Mouse (Mus musculus) olfactory bulb, adult 2 months (tissue): ENCODE data around the gene Cep57l1. TPM values are rescaled to one million over a fixed set of nuclear protein-coding genes. Genes with fewer than 3 reads are reported as not detected.

Source experiments
- H3K27ac ChIP-seq: fragments of 200-500 bp; 2 replicates; pipeline ENCODE4 v1.5.1; 2012; ENCODE audit warnings: low read depth, low read length; ENCODE audit not compliant: insufficient read depth
- H3K4me1 ChIP-seq: fragments of 200-500 bp; 2 replicates; pipeline ENCODE4 v1.6.1; 2012; ENCODE audit warnings: low read length; ENCODE audit not compliant: control insufficient read depth, insufficient read depth
- H3K4me3 ChIP-seq: fragments of 200-500 bp; 2 replicates; pipeline ENCODE4 v1.5.1; 2012; ENCODE audit warnings: mild to moderate bottlenecking, low read depth, low read length, moderate library complexity; ENCODE audit not compliant: insufficient read depth
- CTCF ChIP-seq: fragments of 200-500 bp; IDR thresholded peaks from 2 replicates; pipeline ENCODE4 v1.5.1; 2012; ENCODE audit warnings: low read depth, mild to moderate bottlenecking, low read length, moderate library complexity; ENCODE audit not compliant: insufficient read depth
- POLR2A ChIP-seq: fragments of 200-500 bp; IDR thresholded peaks from 2 replicates; pipeline ENCODE4 v1.6.1; 2012; ENCODE audit warnings: mild to moderate bottlenecking, low read depth, low read length, moderate library complexity; ENCODE audit not compliant: insufficient read depth
- WGBS: fragments of 180-500 bp; shearing (Covaris S2); methylation state at CpG from one replicate; pipeline ENCODE4 v1.1.7; 2018; 5-methylcytosine and 5-hydroxymethylcytosine counted together
- polyA plus RNA-seq: library from polyadenylated mRNA; stranded (reverse); fragments of >200 nt; gene quantifications from 2 replicates; pipeline ENCODE4 v1.2.4, GENCODE M21; 2012; ENCODE audit warnings: low replicate concordance; ENCODE audit not compliant: missing spikeins, insufficient read depth, insufficient read length

Cep57l1 gene
- polyA plus RNA-seq, 1 experiment = not detected

DNA sequence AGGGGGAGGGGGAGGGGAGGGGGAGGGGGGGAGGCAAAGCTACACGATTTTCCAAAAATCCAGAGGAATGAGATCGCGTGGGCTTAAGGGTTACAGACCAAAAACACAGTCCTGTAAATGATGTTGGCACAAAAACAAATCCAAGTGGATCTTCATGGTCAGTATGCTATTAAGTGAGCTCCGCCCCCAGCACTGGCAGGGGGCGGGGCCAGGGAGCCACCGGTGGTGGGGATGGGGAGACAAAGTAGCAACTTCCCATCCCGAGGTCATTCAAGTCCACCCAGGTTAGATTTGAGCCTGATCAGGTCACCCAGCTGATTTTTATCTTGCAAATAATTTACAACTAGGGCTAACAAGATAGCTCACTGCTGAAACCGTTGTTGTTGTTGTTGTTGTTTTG, 132.3 kb downstream of the Cep57l1 start:
- Histone ChIP-seq H3K4me3 (no peak overlapping the region), H3K27ac (no peak overlapping the region), H3K4me1 (peaks cover 3% of the 10 kb centered on the region; the same call in 1 of the 2 replicates)
- TF ChIP-seq CTCF (no peak), POLR2A (no peak)
- 66% methylated on average over 8 of the region's 8 CpGs for whole genome bisulfite sequencing

DNA sequence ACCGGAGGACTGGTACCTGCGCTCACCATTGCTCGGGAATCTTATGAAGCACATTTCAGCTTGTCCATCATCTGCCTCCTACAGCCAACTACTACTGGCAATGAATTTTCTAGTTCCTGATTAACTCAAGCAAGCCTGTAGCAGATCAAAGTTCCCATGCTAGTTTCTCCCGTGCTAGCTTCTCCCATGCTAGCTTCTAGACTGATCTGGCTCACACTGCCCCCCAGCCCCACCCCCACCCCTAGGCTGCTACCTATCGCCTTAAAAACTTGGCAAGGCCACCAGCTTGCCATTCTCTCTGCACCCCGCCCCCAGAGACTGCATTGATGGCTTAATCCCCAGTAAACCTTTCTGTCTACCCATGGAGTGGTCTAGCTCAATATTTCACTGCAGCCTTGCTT, 133.0 kb downstream of the Cep57l1 start:
- no peak overlapping the region for H3K4me3 ChIP-seq
- peaks cover 3% of the 10 kb centered on the region; the same call in 1 of the 2 replicates for H3K4me1 ChIP-seq
- 72% methylated on average over 6 of the region's 6 CpGs for WGBS
- TF ChIP-seq CTCF (no peak), POLR2A (no peak)
- no peak overlapping the region for H3K27ac ChIP-seq

DNA sequence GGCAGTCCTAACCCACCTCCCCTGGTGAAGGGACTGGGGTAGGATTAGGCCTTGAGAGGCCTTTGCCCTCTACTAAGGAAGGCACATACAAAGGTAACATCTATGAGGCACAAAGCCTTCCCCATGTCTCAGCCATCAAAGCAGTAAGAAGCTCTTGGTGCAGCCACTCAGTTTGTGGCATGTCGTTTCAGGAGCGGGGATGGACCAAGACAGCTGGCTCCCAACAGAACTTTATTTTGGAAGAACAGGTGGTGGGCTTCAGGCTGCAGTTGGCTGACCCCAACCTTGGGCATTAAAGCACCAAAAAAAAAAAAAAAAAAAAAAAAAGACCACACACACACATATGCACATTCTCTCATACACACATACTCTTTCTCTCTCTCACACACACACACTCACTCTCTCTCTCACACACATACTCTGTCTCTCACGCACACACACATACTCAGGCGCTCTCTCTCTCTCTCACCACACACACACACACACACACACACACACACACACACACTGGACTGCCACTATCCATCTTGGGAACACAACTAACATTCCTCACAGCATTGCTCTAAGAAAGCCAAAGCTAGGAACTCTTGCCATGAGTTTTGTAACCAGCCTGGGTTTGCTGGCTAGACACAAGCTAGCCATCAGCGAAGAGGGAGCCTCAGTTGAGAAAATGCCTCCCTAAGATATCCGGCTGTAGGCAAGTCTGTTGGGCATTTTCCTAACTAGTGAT, 133.7 kb downstream of the Cep57l1 start:
- H3K4me1 ChIP-seq = peaks cover 3% of the 10 kb centered on the region; the same call in 1 of the 2 replicates
- no peak overlapping the region for H3K4me3 ChIP-seq
- H3K27ac ChIP-seq = no peak overlapping the region
- TF ChIP-seq POLR2A = no peak
- no peak for TF ChIP-seq CTCF
- WGBS = 82% methylated on average over 6 of the region's 6 CpGs

DNA sequence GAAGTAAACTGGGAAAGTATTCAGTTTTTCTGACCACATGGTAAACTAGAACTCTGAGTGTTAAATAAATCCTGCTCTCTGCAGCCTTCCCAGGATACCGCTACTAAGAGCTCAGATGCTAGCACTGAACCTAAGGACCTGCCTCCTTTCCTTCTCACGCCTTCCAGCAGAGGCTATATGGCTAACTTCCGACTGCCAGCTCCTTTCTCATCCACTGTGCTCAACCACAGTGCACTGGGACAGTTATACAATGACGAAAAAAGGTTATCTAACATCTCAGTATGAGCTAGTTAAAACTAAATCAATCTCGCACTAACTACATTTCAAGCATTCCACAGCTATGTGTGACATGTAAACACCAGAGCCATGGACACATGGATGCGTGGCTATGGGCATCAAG, 134.4 kb downstream of the Cep57l1 start:
- WGBS = 87% methylated on average over 6 of the region's 6 CpGs
- Histone ChIP-seq H3K4me1 (peaks cover 3% of the 10 kb centered on the region; the same call in 1 of the 2 replicates), H3K4me3 (no peak overlapping the region), H3K27ac (no peak overlapping the region)
- TF ChIP-seq POLR2A (no peak), CTCF (no peak)

DNA sequence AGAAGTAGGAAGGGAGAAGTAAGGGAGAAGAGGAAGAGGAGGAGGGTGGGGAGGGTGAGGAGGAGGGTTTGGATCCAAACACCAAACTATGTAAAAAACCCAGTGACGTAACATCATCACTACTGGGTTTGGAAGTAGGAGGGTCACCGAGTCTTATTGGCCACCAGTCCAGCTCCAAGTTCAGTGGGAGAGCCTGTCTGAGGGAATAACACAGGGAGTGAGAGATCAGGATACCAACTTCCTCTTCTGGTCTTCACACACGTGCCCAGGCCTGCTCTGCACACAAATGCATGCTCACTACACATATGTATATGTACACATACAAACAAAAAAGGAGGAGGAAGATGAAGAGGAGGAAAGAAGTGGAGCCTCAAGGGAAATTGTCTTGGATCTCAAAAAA, 135.3 kb downstream of the Cep57l1 start:
- H3K27ac ChIP-seq = no peak overlapping the region
- no peak overlapping the region for H3K4me3 ChIP-seq
- 86% methylated on average over 3 of the region's 3 CpGs for WGBS
- TF ChIP-seq POLR2A = no peak
- TF ChIP-seq CTCF = no peak
- peaks cover 3% of the 10 kb centered on the region; the same call in 1 of the 2 replicates for H3K4me1 ChIP-seq

DNA sequence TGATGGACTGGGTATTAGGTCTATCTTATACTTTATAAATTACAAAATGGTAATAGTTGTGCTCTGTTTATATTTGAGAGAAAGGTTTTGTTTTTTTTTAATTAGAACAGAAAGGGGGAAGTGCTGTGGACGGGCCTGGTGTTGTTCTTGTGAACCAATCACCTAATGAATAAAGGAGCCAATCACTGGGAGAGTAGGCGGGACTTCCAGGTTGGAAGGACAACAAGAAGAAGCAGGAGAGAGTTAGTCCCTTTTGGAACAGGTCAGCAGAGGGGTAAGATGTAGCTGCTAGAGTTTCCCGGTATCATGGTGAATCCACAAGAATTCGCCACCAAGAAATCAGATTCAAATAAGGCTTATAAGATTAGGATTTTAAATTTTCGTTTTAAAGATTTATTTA, 139.5 kb downstream of the Cep57l1 start:
- Histone ChIP-seq H3K4me1 (no peaks in the 10 kb centered on the region), H3K4me3 (no peak overlapping the region), H3K27ac (no peak overlapping the region)
- TF ChIP-seq POLR2A = no peak
- no peak for TF ChIP-seq CTCF
- 88% methylated on average over 5 of the region's 5 CpGs for WGBS

Other genes starting within 250 kb of the Cep57l1 start
- not detected in 2 replicates for gene Ccdc162, start 93.2 kb downstream of the Cep57l1 start, polyA plus RNA-seq
- gene Sesn1, start 64 bp upstream of the Cep57l1 start, polyA plus RNA-seq = 184 TPM in 1 of 2 replicates, not detected in the other
- not detected in 2 replicates for gene Armc2, start 208.6 kb upstream of the Cep57l1 start, polyA plus RNA-seq